Mouse (Mus musculus) stomach, embryonic 16.5 days (tissue): ENCODE measurements around the gene Upp2. TPM values are rescaled to one million over a fixed set of nuclear protein-coding genes. Genes with fewer than 3 reads are reported as not detected.

Experiments
- ATAC-seq: fragments of 200-750 bp; cut with Nextera tagmentation; 2 replicates; pipeline ENCODE4 v1.8.0; 2017; ENCODE audit warnings: moderate number of reproducible peaks, moderate TSS enrichment; ENCODE audit not compliant: insufficient read depth, low FRiP score
- H3K27ac ChIP-seq: fragments of 300-500 bp; sonication (generic); 2 replicates; pipeline ENCODE4 v1.5.1; 2014; ENCODE audit warnings: low read length
- H3K27me3 ChIP-seq: fragments of 300-500 bp; sonication (generic); 2 replicates; pipeline ENCODE4 v1.6.1; 2014; ENCODE audit warnings: low read length, control low read depth, mixed read lengths; ENCODE audit not compliant: control insufficient read depth, insufficient read depth
- H3K36me3 ChIP-seq: fragments of 300-500 bp; sonication (generic); 2 replicates; pipeline ENCODE4 v1.6.1; 2014; ENCODE audit warnings: low read length; ENCODE audit not compliant: control insufficient read depth, insufficient read depth
- H3K4me1 ChIP-seq: fragments of 300-500 bp; sonication (generic); 2 replicates; pipeline ENCODE4 v1.6.1; 2014; ENCODE audit warnings: low read length, control low read depth, mixed read lengths; ENCODE audit not compliant: control insufficient read depth, insufficient read depth
- H3K4me2 ChIP-seq: fragments of 300-500 bp; sonication (generic); 2 replicates; pipeline ENCODE4 v1.6.1; 2014; ENCODE audit warnings: low read depth, low read length, mixed read lengths
- H3K4me3 ChIP-seq: fragments of 300-500 bp; sonication (generic); replicated peaks from 2 replicates; pipeline ENCODE4 v1.5.1; 2014; ENCODE audit warnings: mild to moderate bottlenecking, low read length
- H3K9ac ChIP-seq: fragments of 300-500 bp; sonication (generic); 2 replicates; pipeline ENCODE4 v1.6.1; 2014; ENCODE audit warnings: low read length
- H3K9me3 ChIP-seq: fragments of 300-500 bp; sonication (generic); replicated peaks from 2 replicates; pipeline ENCODE4 v1.6.1; 2016; ENCODE audit warnings: low read length, control low read depth; ENCODE audit not compliant: control insufficient read depth
- WGBS: fragments of 180-500 bp; shearing (Covaris S2); extraction: QIAGEN DNeasy Blood & Tissue Kit; methylation state at CpG from one replicate; pipeline ENCODE4 v1.1.7; 2014; 5-methylcytosine and 5-hydroxymethylcytosine counted together
- polyA plus RNA-seq: library from polyadenylated mRNA; unstranded; fragments of >200 nt; fragmentation: Nextera tagmentation; extraction: Ambion mirVana; gene quantifications from 2 replicates; pipeline ENCODE4 v1.2.1, GENCODE M21; 2015

Upp2 gene
- polyA plus RNA-seq, 1 experiment from 2014 or later = 5.5 TPM

DNA sequence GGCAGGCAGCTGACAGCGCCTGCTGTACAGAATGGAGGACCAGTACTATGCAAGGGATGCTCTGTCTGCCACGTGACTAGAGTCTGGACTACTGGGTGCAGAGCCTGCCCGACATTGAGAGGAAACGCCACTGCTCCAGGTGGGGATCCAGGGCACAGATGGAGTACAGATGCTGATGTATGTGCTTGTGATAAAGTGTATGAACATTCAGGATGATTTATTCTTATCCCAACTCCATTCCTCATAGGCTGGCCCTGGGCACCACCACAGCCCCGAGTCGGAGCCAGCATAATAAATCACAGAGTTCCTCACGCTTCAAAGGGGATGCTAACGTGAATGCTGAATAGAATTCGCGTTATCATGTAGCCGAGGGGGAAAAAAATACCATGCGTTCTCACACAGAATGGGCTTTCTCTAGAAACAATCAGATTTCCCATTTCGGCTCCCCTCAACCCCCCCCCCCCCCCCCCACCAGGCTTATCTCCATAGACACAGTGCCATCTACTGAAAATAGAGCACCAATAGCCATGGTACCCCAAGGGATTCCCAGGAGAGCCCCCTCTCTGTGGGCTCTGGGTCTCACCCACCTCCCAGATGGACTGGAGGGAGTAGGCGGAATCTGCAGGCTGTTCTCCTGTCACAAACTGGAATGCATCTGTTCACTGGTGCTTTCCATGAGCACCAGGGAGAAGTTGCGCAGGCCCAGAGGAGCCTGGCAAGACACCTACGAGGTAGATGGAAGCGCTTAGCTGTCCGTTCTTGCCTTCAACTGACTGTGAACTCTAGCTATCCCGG is 74.9 kb downstream of the Upp2 start:
- WGBS = 69% methylated on average over 19 of the region's 19 CpGs
- H3K4me1 ChIP-seq = no peaks in the 10 kb centered on the region
- no peaks in the 10 kb centered on the region for H3K9me3 ChIP-seq

DNA sequence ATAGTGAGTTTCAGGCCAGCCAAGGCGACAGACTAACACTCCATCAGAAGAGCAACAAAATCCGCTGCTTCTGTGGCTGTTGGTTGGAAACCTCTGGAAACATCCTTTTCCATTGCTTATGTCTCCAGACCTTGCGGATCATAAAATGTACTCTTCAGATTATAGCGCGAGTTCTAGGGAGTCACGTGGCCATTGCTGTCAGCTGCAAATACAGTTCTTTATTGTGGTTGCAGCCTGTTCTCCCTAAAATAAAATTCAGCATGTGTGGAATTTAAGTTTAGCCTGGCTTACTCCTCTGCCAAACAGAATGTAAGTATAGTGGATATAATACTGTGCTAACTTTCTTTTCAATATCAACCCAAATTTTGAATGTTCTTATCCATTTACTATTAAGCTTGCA is 78.6 kb downstream of the Upp2 start:
- H3K9ac ChIP-seq = no peak overlapping the region
- no peak overlapping the region for H3K4me2 ChIP-seq
- no peak overlapping the region for H3K27ac ChIP-seq
- no peaks in the 10 kb centered on the region for H3K4me1 ChIP-seq
- no peaks in the 10 kb centered on the region for H3K27me3 ChIP-seq
- H3K4me3 ChIP-seq = no peak overlapping the region
- 93% methylated on average over 6 of the region's 6 CpGs for WGBS
- ATAC-seq = no peak
- H3K36me3 ChIP-seq = no peaks in the 10 kb centered on the region
- H3K9me3 ChIP-seq = no peaks in the 10 kb centered on the region

More for the DNA sequence above, 74.9 kb downstream of the Upp2 start:
- Histone ChIP-seq H3K27ac (no peak overlapping the region), H3K27me3 (no peaks in the 10 kb centered on the region), H3K9ac (no peak overlapping the region), H3K36me3 (no peaks in the 10 kb centered on the region), H3K4me3 (no peak overlapping the region), H3K4me2 (no peak overlapping the region)
- no peak for ATAC-seq

DNA sequence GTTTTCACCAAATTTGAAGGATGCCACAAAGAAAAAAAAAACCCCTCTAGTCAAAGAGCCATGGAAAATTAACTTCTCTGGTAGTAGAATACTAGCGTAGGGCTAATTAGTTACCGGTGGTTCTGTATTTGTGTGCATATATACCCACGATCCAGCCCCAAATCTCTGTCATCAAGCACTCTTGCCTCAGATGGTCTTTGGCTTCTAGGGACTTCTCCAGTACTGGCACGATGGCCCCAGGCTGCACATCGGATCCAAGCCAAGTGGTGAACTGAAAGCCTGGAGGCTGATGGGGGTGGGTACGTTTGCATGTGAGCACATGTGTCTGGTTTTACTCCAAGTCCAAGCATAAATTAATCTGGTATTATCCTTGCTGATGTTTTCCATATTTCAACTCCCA is 88.1 kb downstream of the Upp2 start:
- no peak for ATAC-seq
- Histone ChIP-seq H3K4me1 (no peaks in the 10 kb centered on the region), H3K4me2 (no peak overlapping the region), H3K27ac (no peak overlapping the region), H3K4me3 (no peak overlapping the region), H3K27me3 (no peaks in the 10 kb centered on the region), H3K9me3 (no peaks in the 10 kb centered on the region), H3K9ac (no peak overlapping the region), H3K36me3 (no peaks in the 10 kb centered on the region)
- WGBS = 89% methylated on average over 6 of the region's 6 CpGs

DNA sequence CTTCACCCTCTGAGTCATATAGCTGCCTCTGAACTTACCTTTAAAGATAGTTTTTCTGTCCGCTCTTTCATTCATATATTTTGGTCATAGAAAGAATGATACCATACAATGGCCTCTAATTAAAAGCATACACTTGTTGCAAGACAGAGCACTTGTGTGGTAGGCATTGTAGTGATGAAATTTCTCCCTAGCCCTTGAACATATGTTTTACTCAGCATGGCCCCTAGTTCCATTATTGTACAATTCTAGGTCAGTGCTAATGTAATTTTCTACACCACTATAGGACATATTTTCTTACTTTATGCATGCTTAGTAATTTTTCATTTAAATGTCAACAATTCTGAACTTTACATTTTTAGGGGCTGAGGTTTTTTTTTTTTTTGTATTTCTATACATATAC is 89.9 kb downstream of the Upp2 start:
- Histone ChIP-seq H3K9ac (no peak overlapping the region), H3K9me3 (no peaks in the 10 kb centered on the region), H3K36me3 (no peaks in the 10 kb centered on the region), H3K4me3 (no peak overlapping the region), H3K4me2 (no peak overlapping the region), H3K4me1 (no peaks in the 10 kb centered on the region), H3K27me3 (no peaks in the 10 kb centered on the region), H3K27ac (no peak overlapping the region)
- 97% methylated on average over 1 of the region's 1 CpGs for WGBS
- ATAC-seq = no peak

DNA sequence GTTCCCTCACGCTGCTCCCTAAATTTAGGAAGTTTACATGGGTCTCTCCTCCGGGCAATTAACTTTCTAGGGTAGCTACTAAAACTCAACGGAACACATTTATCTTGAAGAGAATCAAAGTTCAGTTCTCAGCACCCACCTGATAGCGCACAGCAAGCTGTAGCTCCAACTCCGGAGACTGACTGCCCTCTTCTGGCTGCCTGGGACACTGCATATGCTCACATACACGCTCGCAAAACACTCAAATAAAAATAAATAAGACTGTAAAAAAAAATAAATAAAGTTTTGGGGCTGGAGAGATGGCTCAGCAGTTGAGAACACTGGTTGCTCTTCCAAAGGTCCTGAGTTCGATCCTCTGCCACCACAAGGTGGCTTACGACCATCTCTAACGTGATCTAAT is 90.8 kb downstream of the Upp2 start:
- Histone ChIP-seq H3K4me1 (no peaks in the 10 kb centered on the region), H3K9me3 (no peaks in the 10 kb centered on the region), H3K9ac (no peak overlapping the region), H3K27ac (no peak overlapping the region), H3K27me3 (no peaks in the 10 kb centered on the region), H3K36me3 (no peaks in the 10 kb centered on the region), H3K4me2 (no peak overlapping the region), H3K4me3 (no peak overlapping the region)
- WGBS = 90% methylated on average over 10 of the region's 10 CpGs
- no peak for ATAC-seq

DNA sequence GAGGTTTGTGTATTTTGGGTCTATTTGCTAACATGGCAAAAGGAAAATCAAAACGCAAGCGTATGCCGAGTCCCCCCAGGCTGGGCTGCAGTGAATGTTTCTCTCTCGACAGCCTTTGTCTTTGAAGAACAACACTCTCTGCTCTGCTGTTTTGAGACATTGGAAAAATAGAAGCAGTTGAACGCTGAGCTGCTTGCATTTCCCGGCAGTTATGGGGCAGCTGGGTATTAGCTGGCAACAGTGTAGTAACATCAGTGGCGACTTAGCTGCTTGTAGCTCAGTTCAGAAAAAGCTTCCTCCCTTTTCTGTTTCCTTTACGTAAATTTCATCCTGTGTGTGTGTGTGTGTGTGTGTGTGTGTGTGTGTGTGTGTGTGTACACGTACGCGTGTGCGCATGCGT is 93.5 kb downstream of the Upp2 start:
- H3K4me1 ChIP-seq = no peaks in the 10 kb centered on the region
- H3K9me3 ChIP-seq = no peaks in the 10 kb centered on the region
- 69% methylated on average over 13 of the region's 13 CpGs for WGBS
- H3K9ac ChIP-seq = no peak overlapping the region
- H3K27ac ChIP-seq = no peak overlapping the region
- H3K36me3 ChIP-seq = no peaks in the 10 kb centered on the region
- H3K4me3 ChIP-seq = no peak overlapping the region
- ATAC-seq = no peak
- no peak overlapping the region for H3K4me2 ChIP-seq
- H3K27me3 ChIP-seq = no peaks in the 10 kb centered on the region

DNA sequence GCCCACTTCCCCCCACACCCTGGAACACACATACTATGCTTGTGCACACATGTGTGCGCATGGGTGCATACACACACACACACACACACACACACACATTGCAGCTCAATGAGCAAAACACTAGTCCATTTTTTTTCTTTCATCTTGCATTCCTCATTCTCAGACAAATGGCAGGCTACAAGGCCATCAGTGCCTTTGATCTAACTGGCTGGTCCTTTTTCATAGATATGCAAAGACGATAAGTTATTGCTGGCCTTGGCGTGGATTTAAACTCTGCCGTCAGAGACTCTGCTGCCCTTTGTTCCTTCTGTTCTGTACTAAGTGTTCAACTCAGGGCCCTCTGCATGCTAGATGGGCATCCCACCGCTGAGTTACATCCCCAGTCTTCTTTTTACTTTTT is 94.0 kb downstream of the Upp2 start:
- ATAC-seq = no peak
- no peak overlapping the region for H3K9ac ChIP-seq

DNA sequence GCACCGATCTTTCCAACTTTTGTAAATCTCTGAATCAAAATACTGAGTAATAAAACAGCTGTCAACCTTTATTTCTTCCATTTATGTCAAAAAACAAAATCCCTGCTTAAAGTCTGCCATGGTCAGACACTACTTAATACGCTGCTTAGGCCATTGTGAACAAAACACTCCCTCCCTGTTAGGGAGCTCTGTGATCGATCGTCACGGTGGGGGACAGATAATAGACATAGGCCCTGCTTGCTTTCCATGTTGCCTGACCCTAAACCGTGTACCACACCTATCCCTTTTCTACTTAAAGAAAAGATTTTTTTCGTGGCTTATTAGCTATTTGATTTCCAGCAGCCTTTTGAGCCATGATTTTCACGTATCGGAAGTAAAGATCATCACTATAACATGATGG is 95.6 kb downstream of the Upp2 start:
- H3K4me1 ChIP-seq = no peaks in the 10 kb centered on the region
- no peaks in the 10 kb centered on the region for H3K9me3 ChIP-seq
- no peaks in the 10 kb centered on the region for H3K27me3 ChIP-seq
- H3K27ac ChIP-seq = no peak overlapping the region
- no peak overlapping the region for H3K4me2 ChIP-seq
- H3K36me3 ChIP-seq = no peaks in the 10 kb centered on the region
- WGBS = 84% methylated on average over 9 of the region's 9 CpGs
- ATAC-seq = no peak
- no peak overlapping the region for H3K4me3 ChIP-seq
- no peak overlapping the region for H3K9ac ChIP-seq

More for the DNA sequence above, 94.0 kb downstream of the Upp2 start:
- no peak overlapping the region for H3K4me2 ChIP-seq
- no peak overlapping the region for H3K4me3 ChIP-seq
- no peaks in the 10 kb centered on the region for H3K27me3 ChIP-seq
- H3K36me3 ChIP-seq = no peaks in the 10 kb centered on the region
- no peaks in the 10 kb centered on the region for H3K4me1 ChIP-seq
- no peaks in the 10 kb centered on the region for H3K9me3 ChIP-seq
- H3K27ac ChIP-seq = no peak overlapping the region
- 78% methylated on average over 5 of the region's 5 CpGs for WGBS

DNA sequence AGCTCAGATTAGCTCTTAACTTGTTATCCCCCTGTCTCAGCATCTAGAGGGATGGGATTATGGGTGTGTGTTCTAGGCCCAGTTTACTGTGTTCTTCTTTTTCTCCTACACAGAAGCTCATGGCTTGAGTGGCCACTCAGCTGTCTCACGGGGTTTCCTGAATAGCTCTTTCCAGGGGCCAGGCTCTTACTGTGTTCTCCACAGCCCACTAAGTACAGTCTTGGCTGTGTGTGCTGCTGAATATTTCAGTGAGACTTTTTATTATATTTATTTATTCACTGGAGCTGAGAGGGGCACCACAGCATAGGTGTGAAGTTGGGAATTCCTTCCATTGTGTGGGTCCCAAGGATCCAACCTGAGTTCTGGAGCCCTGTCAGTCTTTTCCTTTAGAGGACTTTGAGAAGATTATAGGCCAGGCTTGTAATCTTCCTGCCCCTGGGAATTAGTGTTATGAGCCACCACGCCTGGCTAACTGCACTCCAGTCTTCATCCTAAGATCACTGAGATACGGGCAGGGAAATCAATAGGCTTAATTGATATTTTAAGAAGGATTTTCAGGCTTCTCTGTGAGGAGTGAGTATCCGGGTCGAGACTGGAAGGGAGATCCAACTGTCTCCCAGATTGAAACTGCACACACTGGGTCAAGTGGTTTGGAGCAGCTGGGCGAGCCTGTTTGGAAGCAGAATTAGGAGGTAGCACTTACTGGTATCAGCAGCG is 96.5 kb downstream of the Upp2 start:
- no peaks in the 10 kb centered on the region for H3K9me3 ChIP-seq
- no peak overlapping the region for H3K4me2 ChIP-seq
- H3K4me3 ChIP-seq = no peak overlapping the region
- no peak for ATAC-seq
- H3K9ac ChIP-seq = no peak overlapping the region
- no peaks in the 10 kb centered on the region for H3K27me3 ChIP-seq
- H3K36me3 ChIP-seq = no peaks in the 10 kb centered on the region
- 76% methylated on average over 7 of the region's 7 CpGs for WGBS
- no peak overlapping the region for H3K27ac ChIP-seq
- H3K4me1 ChIP-seq = no peaks in the 10 kb centered on the region
